Mouse (Mus musculus): ENCODE data around the gene Zfp526.

DNA sequence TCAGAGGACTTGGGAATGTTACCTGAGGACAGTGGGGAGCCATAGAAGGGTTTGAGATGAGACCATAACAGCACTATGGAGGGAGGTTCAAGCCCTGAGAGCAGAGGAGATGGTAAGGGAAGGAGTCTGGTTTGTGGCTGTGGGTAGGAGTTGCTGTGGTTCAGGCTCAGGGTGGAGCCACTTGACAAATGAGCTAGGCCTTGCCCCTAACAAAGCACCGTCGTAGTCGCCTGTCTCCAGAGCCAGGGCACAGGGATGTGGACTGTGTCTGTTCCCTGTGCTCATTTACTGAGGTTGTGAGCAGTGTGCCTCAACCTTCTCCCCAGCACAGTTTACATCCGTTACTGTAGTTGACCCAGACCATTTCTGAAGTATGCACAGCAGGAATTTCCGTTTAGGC, 53.3 kb downstream of the Zfp526 start:
- TF ChIP-seq CTCF (IDR thresholded peaks at IDR 0.05; ENCODE audit: insufficient read depth, low read length): no peak
- no peak for TF ChIP-seq POLR2A (IDR thresholded peaks at IDR 0.05; ENCODE audit: borderline replicate concordance, extremely low read depth, low read depth, low read length)
